Mouse (Mus musculus) brain, embryonic 18.5 days (tissue): ENCODE measurements at regions not wholly inside any gene's neighbourhood (a gene's known extent, or its start where the extent isn't known, plus 50 kb on each side); places are given as distances from the start of the nearest gene placed in this dataset.
A peak's percentile ranks its signal among the peaks of the same experiment; 100 is the strongest.
"Not testable (repeated sequence)": the region's sequence is repeated elsewhere in the genome, so short reads cannot be mapped to it uniquely, and the experiment has no call there.

Experiments used
- DNase-seq: peaks from one replicate; pipeline ENCODE4 v3.0.0-alpha.2; 2012; ENCODE audit warnings: low read depth, low spot score

GRCm38 (mm10) chr6:76130201-76130600 lies 367.4 kb downstream of the Gm9008 start:
- DNase-seq: not testable (repeated sequence)

- no peak for DNase-seq
Observed at GRCm38 (mm10) chr6:76115758-76116157, 381.8 kb downstream of the Gm9008 start.

DNA sequence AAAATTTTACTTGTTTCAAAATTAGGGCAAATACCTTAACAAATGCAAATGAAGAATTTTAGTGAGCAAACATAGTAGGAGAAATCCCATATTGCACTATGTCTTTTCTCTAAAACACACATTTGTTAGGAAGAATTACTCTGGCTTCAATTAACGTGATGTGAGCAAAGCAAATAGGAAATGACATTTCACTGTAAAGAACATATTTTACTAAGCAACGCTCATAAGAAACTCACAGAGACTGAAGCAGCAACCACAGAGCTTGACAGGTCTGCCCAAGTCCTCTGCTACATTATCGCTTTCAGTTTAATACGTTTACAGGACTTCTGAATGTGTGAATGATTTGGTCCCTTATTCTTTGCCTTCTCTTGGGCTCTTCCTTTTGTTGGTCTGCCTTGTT lies 383.2 kb downstream of the Gm9008 start:
- DNase-seq: no peak

GRCm38 (mm10) chr6:76065383-76065782 lies 432.2 kb downstream of the Gm9008 start:
- DNase-seq: no peak

GRCm38 (mm10) chr6:76052652-76053313 lies 444.8 kb downstream of the Gm9008 start:
- DNase-seq: peak; percentile 4

DNA sequence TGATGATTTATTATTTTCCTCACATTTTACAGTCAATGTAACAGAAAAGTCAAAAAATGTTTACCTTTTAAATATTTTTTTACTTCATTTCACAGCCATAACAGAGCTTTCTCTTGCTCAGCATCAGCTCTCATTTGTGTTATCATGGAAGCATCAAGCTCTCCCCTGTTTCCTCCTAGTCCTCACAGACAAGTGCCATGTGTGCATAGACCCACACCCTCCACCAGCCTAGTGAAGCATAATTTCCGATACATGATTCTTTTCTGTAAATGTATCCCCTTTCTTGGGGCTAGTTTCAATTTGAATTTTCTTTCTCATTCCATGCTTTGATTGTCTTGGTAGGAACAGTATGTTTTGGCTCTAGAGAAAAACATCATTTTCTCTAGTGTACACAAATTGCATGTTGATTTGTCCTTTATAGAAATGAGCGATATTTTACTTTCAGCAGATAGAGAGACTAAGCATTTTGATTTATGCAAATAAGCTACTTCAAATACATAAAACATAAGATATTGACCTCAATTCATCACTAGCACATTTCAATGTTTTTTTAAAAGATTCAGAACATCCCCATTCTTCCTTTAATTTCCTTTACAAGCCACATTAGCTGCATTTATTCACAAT lies 489.7 kb downstream of the Gm9008 start:
- DNase-seq: no peak
